Mouse (Mus musculus) stomach, embryonic 15.5 days (tissue): Measurements from ENCODE around the gene Crb2. TPM values are rescaled to one million over a fixed set of nuclear protein-coding genes. Genes with fewer than 3 reads are reported as not detected.

Experiments
- ATAC-seq: fragments of 200-750 bp; cut with Nextera tagmentation; 2 replicates; pipeline ENCODE4 v1.8.0; 2017; ENCODE audit warnings: low read depth, moderate number of reproducible peaks, moderate TSS enrichment; ENCODE audit not compliant: insufficient read depth, low FRiP score
- H3K27ac ChIP-seq: fragments of 300-500 bp; sonication (generic); 2 replicates; pipeline ENCODE4 v1.5.1; 2015; ENCODE audit warnings: mild to moderate bottlenecking, inconsistent platforms
- H3K27me3 ChIP-seq: fragments of 300-500 bp; sonication (generic); replicated peaks from 2 replicates; pipeline ENCODE4 v1.6.1; 2015; ENCODE audit warnings: inconsistent platforms
- H3K36me3 ChIP-seq: fragments of 300-500 bp; sonication (generic); 2 replicates; pipeline ENCODE4 v1.6.1; 2015; ENCODE audit warnings: inconsistent platforms
- H3K4me1 ChIP-seq: fragments of 300-500 bp; sonication (generic); 2 replicates; pipeline ENCODE4 v1.6.1; 2015; ENCODE audit warnings: inconsistent platforms
- H3K4me2 ChIP-seq: fragments of 300-500 bp; sonication (generic); 2 replicates; pipeline ENCODE4 v1.6.1; 2015; ENCODE audit warnings: mild to moderate bottlenecking, inconsistent platforms
- H3K4me3 ChIP-seq: fragments of 300-500 bp; sonication (generic); replicated peaks from 2 replicates; pipeline ENCODE4 v1.5.1; 2015; ENCODE audit warnings: inconsistent platforms
- H3K9ac ChIP-seq: fragments of 300-500 bp; sonication (generic); 2 replicates; pipeline ENCODE4 v1.6.1; 2015; ENCODE audit warnings: inconsistent platforms
- H3K9me3 ChIP-seq: fragments of 300-500 bp; sonication (generic); 2 replicates; pipeline ENCODE4 v1.6.1; 2016; ENCODE audit warnings: inconsistent platforms
- WGBS: fragments of 180-500 bp; shearing (Covaris S2); methylation state at CpG from one replicate; pipeline ENCODE4 v1.1.7; 2015; 5-methylcytosine and 5-hydroxymethylcytosine counted together
- polyA plus RNA-seq: library from polyadenylated mRNA; unstranded; fragments of >200 nt; fragmentation: Nextera tagmentation; extraction: Ambion mirVana; gene quantifications from 2 replicates; pipeline ENCODE4 v1.2.1, GENCODE M21; 2015

Gene Crb2
- polyA plus RNA-seq: 1.8 and 2.0 TPM in 2 replicates

- Histone ChIP-seq H3K36me3 (no peaks in the 10 kb centered on the region), H3K4me2 (peak within 1 kb of the TSS; percentile 58), H3K9me3 (no peaks in the 10 kb centered on the region), H3K9ac (no peak within 1 kb of the TSS), H3K27me3 (peaks cover 27% of the 10 kb centered on the region), H3K27ac (no peak within 1 kb of the TSS), H3K4me1 (peaks cover 33% of the 10 kb centered on the region), H3K4me3 (peak within 1 kb of the TSS; percentile 30)
- 7% methylated on average over 18 of the region's 18 CpGs for WGBS
- no peak for ATAC-seq
These were observed at the start of gene Crb2 for GRCm38 (mm10) chr2:37776016-37776415. Gene Crb2 (plus strand): TSS chr2:37776249.

GRCm38 (mm10) chr2:37731241-37731801, 44.7 kb upstream of the Crb2 start:
- no peak overlapping the region for H3K9ac ChIP-seq
- ATAC-seq: 0 out of 2 replicates have a peak, but pooled peaks have one; percentile 43
- peaks cover 11% of the 10 kb centered on the region for H3K4me1 ChIP-seq
- no peaks in the 10 kb centered on the region for H3K9me3 ChIP-seq
- H3K27me3 ChIP-seq: no peaks in the 10 kb centered on the region
- no peak overlapping the region for H3K4me2 ChIP-seq
- H3K27ac ChIP-seq: no peak overlapping the region
- no peaks in the 10 kb centered on the region for H3K36me3 ChIP-seq
- 83% methylated on average over 5 of the region's 5 CpGs for whole genome bisulfite sequencing
- H3K4me3 ChIP-seq: no peak overlapping the region

DNA sequence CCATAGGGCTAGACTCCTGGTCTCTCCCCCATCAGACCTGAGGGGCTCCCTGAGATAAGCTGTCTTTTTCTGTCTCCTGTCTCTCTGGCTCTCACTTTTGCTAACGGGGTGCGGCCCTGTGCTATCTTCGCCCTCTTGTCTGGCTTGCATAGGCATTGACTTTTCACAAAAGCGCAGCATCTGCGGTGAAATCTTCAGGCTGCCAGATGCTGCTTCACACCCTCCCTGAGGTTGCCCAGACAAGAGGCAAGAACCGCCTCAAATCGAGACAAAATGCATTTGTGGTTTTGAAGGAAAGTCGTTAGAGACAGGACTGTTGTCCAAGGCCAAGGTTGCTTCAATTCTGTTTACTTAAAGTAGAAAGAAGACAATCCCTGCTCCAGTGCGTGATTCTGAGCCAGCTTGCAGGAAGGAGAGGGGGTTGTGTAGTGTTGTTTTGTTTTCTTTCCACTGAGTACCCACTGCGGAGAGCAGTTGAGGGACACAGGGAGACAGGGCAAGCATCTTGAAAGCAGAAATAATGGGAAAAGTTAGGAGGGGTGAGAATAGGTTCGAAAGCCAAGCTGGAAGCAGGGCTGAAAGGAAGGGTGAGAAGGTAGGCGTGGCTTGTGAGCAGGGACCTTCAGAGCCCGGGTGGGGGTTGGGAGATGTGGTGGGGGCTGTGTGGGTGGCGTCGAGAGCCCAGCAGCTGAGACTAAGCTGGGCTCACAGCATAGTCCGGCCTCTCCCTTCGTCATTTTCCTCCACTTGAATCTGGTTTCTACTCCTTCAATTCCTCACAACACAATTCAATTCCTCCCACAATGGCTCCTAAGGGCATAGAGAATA, 40.9 kb upstream of the Crb2 start:
- Histone ChIP-seq H3K9ac (no peak overlapping the region), H3K27ac (no peak overlapping the region)
- ATAC-seq: 0 out of 2 replicates have a peak, but pooled peaks have one; percentile 68

GRCm38 (mm10) chr2:37735807-37736188, 40.3 kb upstream of the Crb2 start:
- ATAC-seq: no peak
- H3K4me2 ChIP-seq: peak overlapping the region; percentile 35
- WGBS: 49% methylated on average over 1 of the region's 1 CpGs
- no peaks in the 10 kb centered on the region for H3K27me3 ChIP-seq
- no peak overlapping the region for H3K4me3 ChIP-seq
- no peaks in the 10 kb centered on the region for H3K9me3 ChIP-seq
- peaks cover 11% of the 10 kb centered on the region for H3K4me1 ChIP-seq
- no peaks in the 10 kb centered on the region for H3K36me3 ChIP-seq
- no peak overlapping the region for H3K27ac ChIP-seq
- H3K9ac ChIP-seq: no peak overlapping the region

More for the DNA sequence above, 40.9 kb upstream of the Crb2 start:
- peaks cover 11% of the 10 kb centered on the region for H3K4me1 ChIP-seq
- peak overlapping the region; percentile 35 for H3K4me2 ChIP-seq
- 16% methylated on average over 17 of the region's 17 CpGs for WGBS
- no peaks in the 10 kb centered on the region for H3K27me3 ChIP-seq
- 0 out of 2 replicates have a peak overlapping the region, but pooled peaks have one; percentile 6 for H3K4me3 ChIP-seq
- H3K9me3 ChIP-seq: no peaks in the 10 kb centered on the region
- H3K36me3 ChIP-seq: no peaks in the 10 kb centered on the region

DNA sequence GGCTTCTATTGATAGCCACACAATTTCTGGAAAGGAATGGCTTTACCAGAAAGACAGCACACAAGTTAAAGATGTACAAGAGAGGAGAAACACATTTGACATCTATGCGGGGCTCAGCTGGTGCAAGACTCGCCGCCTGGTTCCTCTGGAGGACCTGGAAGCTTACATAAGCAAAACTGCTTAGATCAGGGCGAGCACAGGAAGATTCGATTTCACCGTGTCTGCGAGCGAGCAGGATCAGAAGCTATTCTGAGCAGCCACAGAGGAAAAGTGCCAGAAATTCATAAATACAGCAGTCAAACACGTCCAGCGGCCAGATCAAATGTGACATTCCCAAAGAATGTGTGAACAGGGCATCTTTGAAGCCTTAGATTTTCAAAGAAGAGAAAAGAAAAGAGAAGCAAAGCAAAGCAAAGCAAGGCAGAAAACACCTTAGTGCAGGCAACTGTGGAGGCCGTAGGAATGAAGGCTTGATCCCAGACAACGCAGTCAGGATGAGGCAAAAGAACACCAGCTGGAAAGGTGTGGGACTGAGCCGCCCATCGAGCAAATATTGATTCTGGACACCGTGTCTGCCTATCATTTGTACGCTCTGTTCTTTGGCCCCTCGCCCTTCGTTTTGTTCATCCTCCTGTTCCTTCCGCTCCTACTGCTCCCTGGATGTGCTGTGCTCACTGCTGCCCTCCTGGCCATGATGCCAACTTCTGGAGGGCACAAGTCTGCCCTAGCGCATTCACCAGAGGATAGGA, 34.1 kb upstream of the Crb2 start:
- Histone ChIP-seq H3K9ac (no peak overlapping the region), H3K9me3 (no peaks in the 10 kb centered on the region), H3K4me2 (no peak overlapping the region), H3K27me3 (no peaks in the 10 kb centered on the region), H3K4me1 (no peaks in the 10 kb centered on the region), H3K27ac (no peak overlapping the region), H3K36me3 (no peaks in the 10 kb centered on the region), H3K4me3 (no peak overlapping the region)
- no peak for ATAC-seq
- 49% methylated on average over 20 of the region's 20 CpGs for WGBS

GRCm38 (mm10) chr2:37744773-37745395, 31.2 kb upstream of the Crb2 start:
- H3K36me3 ChIP-seq: no peaks in the 10 kb centered on the region
- no peak for ATAC-seq
- no peaks in the 10 kb centered on the region for H3K9me3 ChIP-seq
- H3K27me3 ChIP-seq: no peaks in the 10 kb centered on the region
- no peak overlapping the region for H3K27ac ChIP-seq
- no peak overlapping the region for H3K9ac ChIP-seq
- 81% methylated on average over 10 of the region's 10 CpGs for WGBS
- 0 out of 2 replicates have a peak, but pooled peaks cover 9% of the 10 kb centered on the region for H3K4me1 ChIP-seq
- no peak overlapping the region for H3K4me2 ChIP-seq
- H3K4me3 ChIP-seq: no peak overlapping the region

DNA sequence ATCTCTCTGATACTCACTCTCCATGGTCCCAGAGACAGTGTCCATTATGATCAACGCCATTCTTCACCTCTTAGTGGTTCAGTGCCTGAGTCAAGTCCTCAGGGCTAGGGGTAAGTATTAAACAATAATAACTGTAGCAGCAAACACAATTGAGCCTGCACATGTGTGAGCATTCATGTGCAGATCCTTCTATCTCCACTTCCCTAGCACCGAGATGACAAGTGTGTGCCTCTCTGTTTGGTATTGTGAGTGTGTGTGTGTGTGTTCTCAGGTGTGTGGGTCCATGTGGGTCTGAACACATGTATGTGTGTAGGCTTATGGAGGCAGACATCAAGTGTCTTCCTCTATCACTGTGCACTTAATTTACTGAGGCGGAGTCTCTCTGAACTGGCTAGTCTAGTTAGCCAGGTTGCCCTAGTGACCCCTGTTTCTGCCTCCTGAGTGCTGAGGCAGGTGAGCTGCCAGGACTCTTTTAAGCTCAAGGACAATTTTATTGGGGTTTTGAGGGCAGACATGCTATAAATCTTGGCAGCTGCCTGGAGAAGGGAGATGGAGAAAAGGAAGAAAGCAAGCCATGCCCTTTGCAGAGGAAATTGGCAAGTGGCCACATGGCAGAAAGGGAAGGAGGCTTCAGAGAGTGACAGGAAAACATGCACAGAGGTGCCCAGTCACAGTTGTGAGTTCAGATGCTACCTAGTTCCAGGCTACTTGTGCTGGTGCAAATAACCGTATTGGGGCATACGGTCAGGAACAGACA, 29.6 kb upstream of the Crb2 start:
- H3K4me1 ChIP-seq: 0 out of 2 replicates have a peak, but pooled peaks cover 9% of the 10 kb centered on the region
- no peak overlapping the region for H3K4me3 ChIP-seq
- H3K27me3 ChIP-seq: no peaks in the 10 kb centered on the region
- ATAC-seq: no peak
- H3K9ac ChIP-seq: no peak overlapping the region
- H3K4me2 ChIP-seq: no peak overlapping the region
- no peaks in the 10 kb centered on the region for H3K36me3 ChIP-seq
- 89% methylated on average over 5 of the region's 5 CpGs for WGBS
- H3K9me3 ChIP-seq: no peaks in the 10 kb centered on the region
- no peak overlapping the region for H3K27ac ChIP-seq

- Histone ChIP-seq H3K4me2 (no peak overlapping the region), H3K36me3 (no peaks in the 10 kb centered on the region), H3K27me3 (no peaks in the 10 kb centered on the region), H3K9me3 (no peaks in the 10 kb centered on the region), H3K27ac (no peak overlapping the region), H3K4me3 (no peak overlapping the region), H3K9ac (no peak overlapping the region), H3K4me1 (0 out of 2 replicates have a peak, but pooled peaks cover 9% of the 10 kb centered on the region)
- ATAC-seq: no peak
- 19% methylated on average over 2 of the region's 2 CpGs for WGBS
These were observed 28.1 kb upstream of the Crb2 start for GRCm38 (mm10) chr2:37747909-37748308.

DNA sequence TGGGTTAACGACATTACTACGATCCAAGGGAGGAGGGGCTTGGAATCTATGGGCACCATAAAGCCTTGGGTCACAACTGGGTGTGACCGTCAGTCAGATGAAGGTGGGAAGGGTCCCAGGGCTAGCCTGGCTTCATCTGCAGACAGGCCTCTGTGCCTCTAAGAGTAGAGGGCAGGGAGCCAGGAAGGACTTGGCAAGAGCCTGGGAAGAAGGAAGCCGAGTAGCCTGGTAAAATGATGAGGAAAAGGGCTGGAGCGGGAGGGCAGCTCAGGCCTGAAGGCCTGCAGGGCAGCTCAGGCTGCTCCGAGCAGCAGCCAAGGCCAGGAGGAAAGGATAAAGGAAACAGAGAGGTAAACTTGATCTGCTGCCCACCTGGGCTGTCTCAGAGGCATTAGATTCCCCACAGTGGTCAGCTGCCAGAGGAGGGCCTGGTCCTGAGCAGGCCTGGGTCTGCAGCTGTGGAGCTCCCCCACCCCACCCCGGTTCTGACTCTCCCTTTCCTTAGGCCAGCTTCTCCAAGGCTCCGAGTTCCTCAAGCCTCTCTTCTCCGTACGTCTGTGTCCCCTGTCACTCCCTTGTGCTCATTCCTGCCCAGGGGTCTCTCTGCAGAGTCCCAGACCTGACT, 27.5 kb upstream of the Crb2 start:
- Histone ChIP-seq H3K9ac (no peak overlapping the region), H3K4me2 (no peak overlapping the region), H3K27ac (no peak overlapping the region), H3K27me3 (no peaks in the 10 kb centered on the region), H3K4me1 (0 out of 2 replicates have a peak, but pooled peaks cover 9% of the 10 kb centered on the region), H3K9me3 (no peaks in the 10 kb centered on the region), H3K36me3 (no peaks in the 10 kb centered on the region), H3K4me3 (no peak overlapping the region)
- ATAC-seq: peak; percentile 24; the same call in 1 of the 2 replicates
- WGBS: 40% methylated on average over 10 of the region's 10 CpGs

DNA sequence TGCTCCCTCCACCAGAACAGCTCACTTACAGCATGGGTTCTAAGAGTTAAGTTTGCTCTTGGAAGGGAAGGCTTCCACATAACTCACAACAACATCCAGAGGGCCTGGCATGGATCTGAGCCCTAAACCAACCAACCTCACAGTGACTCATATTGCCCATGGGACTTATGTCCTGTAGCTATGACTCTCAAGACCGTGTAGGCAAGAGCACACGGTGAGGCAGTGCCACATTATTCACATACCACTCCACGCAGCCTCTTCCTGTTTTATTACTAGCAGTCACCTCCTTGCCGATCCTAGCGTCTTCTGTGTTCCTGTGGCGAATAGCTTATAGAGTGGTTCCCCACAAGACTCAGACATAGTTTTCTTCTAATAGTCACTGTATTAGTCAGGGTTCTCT, 26.7 kb upstream of the Crb2 start:
- Histone ChIP-seq H3K9me3 (no peaks in the 10 kb centered on the region), H3K4me1 (0 out of 2 replicates have a peak, but pooled peaks cover 9% of the 10 kb centered on the region), H3K36me3 (no peaks in the 10 kb centered on the region), H3K9ac (no peak overlapping the region), H3K4me3 (no peak overlapping the region), H3K27me3 (no peaks in the 10 kb centered on the region), H3K4me2 (no peak overlapping the region), H3K27ac (no peak overlapping the region)
- 75% methylated on average over 6 of the region's 6 CpGs for WGBS
- ATAC-seq: no peak
